In genomic region chr16:87438697-87439096, GRCm38 (mm10) we compare ENCODE assay signal across 18 mouse cellular contexts.
"Had no signal": no experiment of that assay in that cellular context is flagged by ENCODE, and none has a peak within 500 bp of the region (broad histone marks: within the 10 kb centered on the region; RNA-seq: fewer than 3 reads in every experiment).

No protein-coding gene starts in this region.

- H3K27me3 ChIP-seq: lung, embryonic 15.5 days; midbrain, embryonic 12.5 days; midbrain, embryonic 15.5 days; neural tube, embryonic 12.5 days had no signal

- H3K4me2 ChIP-seq: midbrain, embryonic 12.5 days; neural tube, embryonic 12.5 days had no signal

- H3K27ac ChIP-seq: left cerebral cortex, adult 2 months; liver, embryonic 14.5 days; lung, embryonic 15.5 days; midbrain, embryonic 12.5 days; neural tube, embryonic 12.5 days had no signal

- H3K9ac ChIP-seq: liver, embryonic 14.5 days; lung, embryonic 15.5 days; midbrain, embryonic 12.5 days; neural tube, embryonic 12.5 days had no signal

- H3K9me3 ChIP-seq: lung, embryonic 15.5 days; midbrain, embryonic 12.5 days; midbrain, embryonic 15.5 days; neural tube, embryonic 12.5 days; neural tube, embryonic 15.5 days had no signal

- DNase-seq: kidney, adult 18-20 months; kidney, adult 9 months; layer of hippocampus, postnatal 36 days; lung, adult 18-20 months; lung, postnatal 10 days; lung, postnatal 36 days; right cerebral cortex, adult 18-20 months; right cerebral cortex, postnatal 14 days; thymus, adult 2 months; thymus, postnatal 14 days; thymus, postnatal 4 days had no signal

- H3K4me3 ChIP-seq: left cerebral cortex, adult 2 months; lung, embryonic 15.5 days; midbrain, embryonic 12.5 days; neural tube, embryonic 12.5 days; neural tube, embryonic 15.5 days had no signal

- H3K36me3 ChIP-seq: lung, embryonic 15.5 days; midbrain, embryonic 12.5 days; midbrain, embryonic 15.5 days; neural tube, embryonic 12.5 days had no signal
